Mouse (Mus musculus): Measurements from ENCODE around the gene Socs7. TPM values are rescaled to one million over a fixed set of nuclear protein-coding genes. Genes with fewer than 3 reads are reported as not detected.
A peak's percentile ranks its signal among the peaks of the same experiment; 100 is the strongest.

Gene Socs7
- polyA plus RNA-seq, 1 experiment from 2014 or later = 2.1 TPM

GRCm38 (mm10) chr11:97338302-97338976 is 23.9 kb upstream of the Socs7 start:
- peak; percentile 63 for ATAC-seq
- H3K9me3 ChIP-seq (ENCODE audit: control insufficient read depth, low read length) = no peaks in the 10 kb centered on the region
- peak overlapping the region; percentile 47 for H3K9ac ChIP-seq (ENCODE audit: low read depth, low read length)
- peak overlapping the region; percentile 19 for H3K4me2 ChIP-seq (ENCODE audit: low read depth, low read length)
- H3K4me3 ChIP-seq (ENCODE audit: low read length) = 0 out of 2 replicates have a peak overlapping the region, but pooled peaks have one; percentile 14
- no peaks in the 10 kb centered on the region for H3K36me3 ChIP-seq (ENCODE audit: control insufficient read depth, insufficient read depth, low read length)
- WGBS = 37% methylated on average over 21 of the region's 21 CpGs
- H3K27me3 ChIP-seq (replicated peaks; ENCODE audit: control insufficient read depth, insufficient read depth, low read length) = no peaks in the 10 kb centered on the region
- H3K27ac ChIP-seq (ENCODE audit: low read length) = peak overlapping the region; percentile 68
- peaks cover 17% of the 10 kb centered on the region for H3K4me1 ChIP-seq (ENCODE audit: control insufficient read depth, insufficient read depth, low read length)

GRCm38 (mm10) chr11:97338977-97339315 is 23.4 kb upstream of the Socs7 start:
- Histone ChIP-seq H3K27me3 (replicated peaks; ENCODE audit: control insufficient read depth, insufficient read depth, low read length) (no peaks in the 10 kb centered on the region), H3K4me3 (ENCODE audit: low read length) (0 out of 2 replicates have a peak overlapping the region, but pooled peaks have one; percentile 14), H3K9ac (ENCODE audit: low read depth, low read length) (peak overlapping the region; percentile 47), H3K27ac (ENCODE audit: low read length) (peak overlapping the region; percentile 68), H3K36me3 (ENCODE audit: control insufficient read depth, insufficient read depth, low read length) (no peaks in the 10 kb centered on the region), H3K4me2 (ENCODE audit: low read depth, low read length) (peak overlapping the region; percentile 19), H3K4me1 (ENCODE audit: control insufficient read depth, insufficient read depth, low read length) (peaks cover 22% of the 10 kb centered on the region), H3K9me3 (ENCODE audit: control insufficient read depth, low read length) (no peaks in the 10 kb centered on the region)
- WGBS = 38% methylated on average over 17 of the region's 17 CpGs
- ATAC-seq = peak; percentile 9; the same call in 1 of the 2 replicates

- no peak overlapping the region for H3K4me2 ChIP-seq (ENCODE audit: low read depth, low read length)
- 32% methylated on average over 8 of the region's 8 CpGs for WGBS
- peak overlapping the region; percentile 10; the same call in 1 of the 2 replicates for H3K9ac ChIP-seq (ENCODE audit: low read depth, low read length)
- no peak overlapping the region for H3K27ac ChIP-seq (ENCODE audit: low read length)
- H3K27me3 ChIP-seq (replicated peaks; ENCODE audit: control insufficient read depth, insufficient read depth, low read length) = no peaks in the 10 kb centered on the region
- ATAC-seq = no peak
- H3K36me3 ChIP-seq (ENCODE audit: control insufficient read depth, insufficient read depth, low read length) = no peaks in the 10 kb centered on the region
- H3K9me3 ChIP-seq (ENCODE audit: control insufficient read depth, low read length) = no peaks in the 10 kb centered on the region
- peaks cover 16% of the 10 kb centered on the region for H3K4me1 ChIP-seq (ENCODE audit: control insufficient read depth, insufficient read depth, low read length)
- no peak overlapping the region for H3K4me3 ChIP-seq (ENCODE audit: low read length)
Observed at GRCm38 (mm10) chr11:97343175-97343574, 19.2 kb upstream of the Socs7 start.

- WGBS = 22% methylated on average over 17 of the region's 17 CpGs
- Histone ChIP-seq H3K9ac (ENCODE audit: low read depth, low read length) (peak overlapping the region; percentile 10; the same call in 1 of the 2 replicates), H3K9me3 (ENCODE audit: control insufficient read depth, low read length) (no peaks in the 10 kb centered on the region), H3K27ac (ENCODE audit: low read length) (no peak overlapping the region), H3K36me3 (ENCODE audit: control insufficient read depth, insufficient read depth, low read length) (no peaks in the 10 kb centered on the region), H3K4me2 (ENCODE audit: low read depth, low read length) (0 out of 2 replicates have a peak overlapping the region, but pooled peaks have one; percentile 27), H3K27me3 (replicated peaks; ENCODE audit: control insufficient read depth, insufficient read depth, low read length) (no peaks in the 10 kb centered on the region), H3K4me1 (ENCODE audit: control insufficient read depth, insufficient read depth, low read length) (peaks cover 12% of the 10 kb centered on the region), H3K4me3 (ENCODE audit: low read length) (no peak overlapping the region)
- ATAC-seq = peak; percentile 58
Observed at GRCm38 (mm10) chr11:97343619-97344018, 18.7 kb upstream of the Socs7 start.

GRCm38 (mm10) chr11:97345446-97345845 is 16.9 kb upstream of the Socs7 start:
- no peaks in the 10 kb centered on the region for H3K9me3 ChIP-seq (ENCODE audit: control insufficient read depth, low read length)
- H3K27me3 ChIP-seq (replicated peaks; ENCODE audit: control insufficient read depth, insufficient read depth, low read length) = no peaks in the 10 kb centered on the region
- H3K4me1 ChIP-seq (ENCODE audit: control insufficient read depth, insufficient read depth, low read length) = peaks cover 12% of the 10 kb centered on the region
- 62% methylated on average over 10 of the region's 10 CpGs for WGBS
- H3K36me3 ChIP-seq (ENCODE audit: control insufficient read depth, insufficient read depth, low read length) = no peaks in the 10 kb centered on the region
- H3K9ac ChIP-seq (ENCODE audit: low read depth, low read length) = no peak overlapping the region
- no peak overlapping the region for H3K4me2 ChIP-seq (ENCODE audit: low read depth, low read length)
- no peak overlapping the region for H3K27ac ChIP-seq (ENCODE audit: low read length)
- no peak for ATAC-seq
- no peak overlapping the region for H3K4me3 ChIP-seq (ENCODE audit: low read length)

GRCm38 (mm10) chr11:97346383-97346782 is 16.0 kb upstream of the Socs7 start:
- no peaks in the 10 kb centered on the region for H3K36me3 ChIP-seq (ENCODE audit: control insufficient read depth, insufficient read depth, low read length)
- H3K9me3 ChIP-seq (ENCODE audit: control insufficient read depth, low read length) = no peaks in the 10 kb centered on the region
- H3K9ac ChIP-seq (ENCODE audit: low read depth, low read length) = no peak overlapping the region
- no peaks in the 10 kb centered on the region for H3K27me3 ChIP-seq (replicated peaks; ENCODE audit: control insufficient read depth, insufficient read depth, low read length)
- 81% methylated on average over 9 of the region's 9 CpGs for WGBS
- H3K27ac ChIP-seq (ENCODE audit: low read length) = no peak overlapping the region
- no peak overlapping the region for H3K4me3 ChIP-seq (ENCODE audit: low read length)
- H3K4me2 ChIP-seq (ENCODE audit: low read depth, low read length) = no peak overlapping the region
- no peak for ATAC-seq
- H3K4me1 ChIP-seq (ENCODE audit: control insufficient read depth, insufficient read depth, low read length) = peaks cover 15% of the 10 kb centered on the region

- Histone ChIP-seq H3K4me1 (ENCODE audit: control insufficient read depth, insufficient read depth, low read length) (peaks cover 16% of the 10 kb centered on the region), H3K9me3 (ENCODE audit: control insufficient read depth, low read length) (no peaks in the 10 kb centered on the region), H3K9ac (ENCODE audit: low read depth, low read length) (no peak overlapping the region), H3K36me3 (ENCODE audit: control insufficient read depth, insufficient read depth, low read length) (no peaks in the 10 kb centered on the region), H3K27me3 (replicated peaks; ENCODE audit: control insufficient read depth, insufficient read depth, low read length) (no peaks in the 10 kb centered on the region), H3K4me2 (ENCODE audit: low read depth, low read length) (no peak overlapping the region), H3K27ac (ENCODE audit: low read length) (no peak overlapping the region), H3K4me3 (ENCODE audit: low read length) (no peak overlapping the region)
- WGBS = 68% methylated on average over 9 of the region's 9 CpGs
- ATAC-seq = no peak
Observed at GRCm38 (mm10) chr11:97347291-97347690, 15.1 kb upstream of the Socs7 start.

- Histone ChIP-seq H3K27ac (ENCODE audit: low read length) (no peak overlapping the region), H3K9me3 (ENCODE audit: control insufficient read depth, low read length) (no peaks in the 10 kb centered on the region), H3K36me3 (ENCODE audit: control insufficient read depth, insufficient read depth, low read length) (no peaks in the 10 kb centered on the region), H3K4me3 (ENCODE audit: low read length) (no peak overlapping the region), H3K9ac (ENCODE audit: low read depth, low read length) (no peak overlapping the region), H3K4me1 (ENCODE audit: control insufficient read depth, insufficient read depth, low read length) (0 out of 2 replicates have a peak, but pooled peaks cover 11% of the 10 kb centered on the region), H3K27me3 (replicated peaks; ENCODE audit: control insufficient read depth, insufficient read depth, low read length) (no peaks in the 10 kb centered on the region), H3K4me2 (ENCODE audit: low read depth, low read length) (no peak overlapping the region)
- 29% methylated on average over 2 of the region's 2 CpGs for WGBS
- peak; percentile 81 for ATAC-seq
Observed at GRCm38 (mm10) chr11:97350035-97350434, 12.3 kb upstream of the Socs7 start.

- ATAC-seq = no peak
- no peak within 1 kb of the TSS for H3K4me3 ChIP-seq (ENCODE audit: low read length)
- H3K9me3 ChIP-seq (ENCODE audit: control insufficient read depth, low read length) = no peaks in the 10 kb centered on the region
- no peak within 1 kb of the TSS for H3K27ac ChIP-seq (ENCODE audit: low read length)
- H3K27me3 ChIP-seq (replicated peaks; ENCODE audit: control insufficient read depth, insufficient read depth, low read length) = no peaks in the 10 kb centered on the region
- no peaks in the 10 kb centered on the region for H3K36me3 ChIP-seq (ENCODE audit: control insufficient read depth, insufficient read depth, low read length)
- no peak within 1 kb of the TSS for H3K4me2 ChIP-seq (ENCODE audit: low read depth, low read length)
- no peak within 1 kb of the TSS for H3K9ac ChIP-seq (ENCODE audit: low read depth, low read length)
- 76% methylated on average over 3 of the region's 3 CpGs for WGBS
- 0 out of 2 replicates have a peak, but pooled peaks cover 11% of the 10 kb centered on the region for H3K4me1 ChIP-seq (ENCODE audit: control insufficient read depth, insufficient read depth, low read length)
Observed at GRCm38 (mm10) chr11:97352027-97352684, 10.2 kb upstream of the Socs7 start, which contains the start of gene Gpr179. Gpr179 (minus strand) TSS chr11:97352077.

Data from intestine, embryonic 16.5 days (tissue).